Mouse (Mus musculus): ENCODE results near the gene Atxn2l.

DNA sequence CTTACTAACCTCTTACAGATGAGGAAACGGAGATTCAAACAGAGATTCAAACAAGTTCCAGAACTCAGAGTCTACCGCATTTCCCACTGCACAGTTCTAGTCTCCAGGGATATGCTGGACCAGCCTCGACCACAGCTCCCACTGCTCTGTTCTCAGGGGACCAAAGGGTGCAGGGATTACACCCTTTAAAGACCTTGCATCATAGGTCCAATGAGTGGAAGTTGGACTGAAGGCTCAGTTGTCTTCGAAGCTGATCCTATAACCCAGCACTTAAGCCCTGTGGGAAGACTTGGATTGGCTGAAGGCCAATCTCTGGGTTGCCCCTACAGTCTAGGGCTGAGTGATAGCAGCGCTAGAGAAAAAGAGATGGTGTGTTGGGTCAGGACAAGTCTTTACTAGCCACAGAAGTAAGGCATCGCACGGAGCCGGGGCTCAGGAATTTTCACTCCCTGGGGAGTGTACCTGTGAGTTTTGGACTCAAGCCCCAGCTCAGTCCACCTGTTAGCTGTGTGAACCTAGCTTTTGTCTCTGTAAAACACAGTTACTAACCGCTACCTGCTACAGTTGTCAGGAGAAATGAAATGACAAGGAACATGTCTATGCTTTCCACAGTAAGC lies 29.7 kb downstream of the Atxn2l start:
- TF ChIP-seq CTCF (IDR thresholded peaks at IDR 0.05; ENCODE audit: extremely low read depth, insufficient read depth, insufficient read length, insufficient replicate concordance) (no peak), POLR2A (IDR thresholded peaks at IDR 0.05; ENCODE audit: low read depth, low read length) (no peak)

Measured in spleen, adult 2 months (tissue).